Mouse (Mus musculus): ENCODE results near the gene Csrp1. TPM values are rescaled to one million over a fixed set of nuclear protein-coding genes. Genes with fewer than 3 reads are reported as not detected.
A peak's percentile ranks its signal among the peaks of the same experiment; 100 is the strongest.

Gene Csrp1
- polyA plus RNA-seq, 1 experiment = 178 TPM

DNA sequence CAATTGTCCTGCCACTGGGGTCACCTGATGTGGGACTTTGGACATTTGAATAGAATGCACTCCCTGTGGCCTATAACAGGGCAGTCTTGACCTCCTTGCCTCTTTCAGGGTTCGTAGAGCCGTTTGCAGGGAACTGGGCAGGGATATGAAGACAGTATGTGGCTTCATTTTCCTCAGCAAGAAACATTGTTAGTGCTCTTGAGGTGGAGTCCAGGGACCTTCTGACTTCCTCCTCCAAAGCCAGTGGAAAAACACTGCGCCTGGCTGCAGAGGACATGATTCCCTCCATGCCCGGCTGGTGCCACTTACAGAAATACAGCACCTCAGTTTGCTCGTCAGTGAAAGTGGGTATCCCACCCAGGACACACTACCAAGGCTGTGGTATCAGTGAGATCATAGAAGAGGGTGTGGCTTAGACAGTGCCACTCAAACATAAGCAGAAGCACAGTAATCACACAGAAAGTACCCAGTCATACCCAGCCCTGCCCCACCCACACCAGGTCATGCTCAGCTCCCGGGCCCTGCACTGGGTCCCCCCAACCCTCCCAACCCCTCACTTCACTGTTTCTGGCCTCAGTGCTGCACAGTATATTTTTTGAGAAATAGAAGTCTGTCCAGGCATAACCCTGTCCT, 29.0 kb upstream of the Csrp1 start:
- Histone ChIP-seq H3K4me1 (ENCODE audit: control insufficient read depth, insufficient read depth, low read length) (peaks cover 3% of the 10 kb centered on the region), H3K9ac (ENCODE audit: low read depth, poor library complexity, severe bottlenecking) (no peak overlapping the region), H3K27ac (ENCODE audit: insufficient read depth, low read length) (no peak overlapping the region), H3K4me3 (ENCODE audit: low read depth, low read length) (no peak overlapping the region), H3K36me3 (ENCODE audit: control insufficient read depth, insufficient read depth, low read length, poor library complexity, severe bottlenecking) (no peaks in the 10 kb centered on the region), H3K9me3 (replicated peaks; ENCODE audit: control insufficient read depth, insufficient read depth, low read length, poor library complexity, severe bottlenecking) (no peaks in the 10 kb centered on the region), H3K27me3 (ENCODE audit: control insufficient read depth, insufficient read depth, low read length, poor library complexity, severe bottlenecking) (no peaks in the 10 kb centered on the region)
- TF ChIP-seq POLR2A (IDR thresholded peaks at IDR 0.05; ENCODE audit: insufficient read depth, low read length) (no peak), CTCF (IDR thresholded peaks at IDR 0.05; ENCODE audit: low read depth, low read length) (no peak), EP300 (IDR thresholded peaks at IDR 0.05; ENCODE audit: insufficient read depth, low read depth, low read length) (no peak)

DNA sequence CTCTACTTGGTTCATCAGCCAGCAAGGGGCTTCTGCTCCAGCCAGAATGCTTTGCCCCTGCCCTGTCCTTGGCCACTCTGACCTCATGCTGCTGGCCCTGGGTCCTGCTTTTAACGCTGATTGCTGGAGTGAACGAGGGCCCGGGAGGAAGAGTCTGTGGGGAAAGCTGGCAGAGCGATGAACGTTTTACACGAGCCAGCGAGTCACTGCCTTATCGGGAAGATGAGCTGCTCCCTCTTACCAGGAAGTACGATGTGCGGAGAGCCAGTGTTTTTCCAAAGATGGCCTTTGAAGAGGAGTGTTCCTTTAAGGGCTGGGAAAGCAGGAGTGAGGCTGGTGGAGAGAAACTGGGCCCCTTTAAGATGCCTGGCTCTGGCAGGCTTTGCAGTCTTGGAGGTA, 28.4 kb upstream of the Csrp1 start:
- Histone ChIP-seq H3K4me1 (ENCODE audit: control insufficient read depth, insufficient read depth, low read length) (peaks cover 3% of the 10 kb centered on the region), H3K9ac (ENCODE audit: low read depth, poor library complexity, severe bottlenecking) (no peak overlapping the region), H3K27ac (ENCODE audit: insufficient read depth, low read length) (no peak overlapping the region), H3K36me3 (ENCODE audit: control insufficient read depth, insufficient read depth, low read length, poor library complexity, severe bottlenecking) (no peaks in the 10 kb centered on the region), H3K9me3 (replicated peaks; ENCODE audit: control insufficient read depth, insufficient read depth, low read length, poor library complexity, severe bottlenecking) (no peaks in the 10 kb centered on the region), H3K27me3 (ENCODE audit: control insufficient read depth, insufficient read depth, low read length, poor library complexity, severe bottlenecking) (no peaks in the 10 kb centered on the region), H3K4me3 (ENCODE audit: low read depth, low read length) (no peak overlapping the region)
- TF ChIP-seq CTCF (IDR thresholded peaks at IDR 0.05; ENCODE audit: low read depth, low read length) (no peak), EP300 (IDR thresholded peaks at IDR 0.05; ENCODE audit: insufficient read depth, low read depth, low read length) (no peak), POLR2A (IDR thresholded peaks at IDR 0.05; ENCODE audit: insufficient read depth, low read length) (no peak)

DNA sequence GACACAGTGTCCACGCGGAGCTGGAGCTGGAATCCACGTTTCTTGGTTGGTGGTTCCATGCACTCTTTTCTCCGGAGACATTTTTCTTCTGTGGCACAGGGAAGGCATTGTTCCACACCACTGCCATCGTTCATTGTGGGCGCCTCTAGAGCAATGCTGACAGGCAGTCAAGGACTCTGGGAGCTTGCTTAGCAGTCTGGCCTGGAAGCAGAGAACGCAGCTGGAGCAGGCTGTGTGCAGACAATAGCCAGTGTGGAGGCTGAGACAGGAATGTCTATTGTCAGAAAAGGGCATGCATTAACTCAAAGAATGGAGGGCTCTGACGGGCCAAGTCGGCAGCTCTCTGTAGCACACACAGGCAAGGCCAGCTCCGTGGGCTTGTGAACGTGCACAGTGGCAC, 25.7 kb upstream of the Csrp1 start:
- TF ChIP-seq EP300 (IDR thresholded peaks at IDR 0.05; ENCODE audit: insufficient read depth, low read depth, low read length) = peak; percentile 73; the same call in 1 of the 2 replicates
- no peak for TF ChIP-seq CTCF (IDR thresholded peaks at IDR 0.05; ENCODE audit: low read depth, low read length)
- H3K4me3 ChIP-seq (ENCODE audit: low read depth, low read length) = no peak overlapping the region
- H3K36me3 ChIP-seq (ENCODE audit: control insufficient read depth, insufficient read depth, low read length, poor library complexity, severe bottlenecking) = no peaks in the 10 kb centered on the region
- H3K4me1 ChIP-seq (ENCODE audit: control insufficient read depth, insufficient read depth, low read length) = peaks cover 7% of the 10 kb centered on the region
- no peaks in the 10 kb centered on the region for H3K9me3 ChIP-seq (replicated peaks; ENCODE audit: control insufficient read depth, insufficient read depth, low read length, poor library complexity, severe bottlenecking)
- no peak overlapping the region for H3K9ac ChIP-seq (ENCODE audit: low read depth, poor library complexity, severe bottlenecking)
- no peaks in the 10 kb centered on the region for H3K27me3 ChIP-seq (ENCODE audit: control insufficient read depth, insufficient read depth, low read length, poor library complexity, severe bottlenecking)
- no peak overlapping the region for H3K27ac ChIP-seq (ENCODE audit: insufficient read depth, low read length)

GRCm38 (mm10) chr1:135697462-135697861, 22.4 kb upstream of the Csrp1 start:
- TF ChIP-seq EP300 (IDR thresholded peaks at IDR 0.05; ENCODE audit: insufficient read depth, low read depth, low read length) (no peak), POLR2A (IDR thresholded peaks at IDR 0.05; ENCODE audit: insufficient read depth, low read length) (no peak), CTCF (IDR thresholded peaks at IDR 0.05; ENCODE audit: low read depth, low read length) (no peak)
- Histone ChIP-seq H3K4me3 (ENCODE audit: low read depth, low read length) (no peak overlapping the region), H3K36me3 (ENCODE audit: control insufficient read depth, insufficient read depth, low read length, poor library complexity, severe bottlenecking) (no peaks in the 10 kb centered on the region), H3K9ac (ENCODE audit: low read depth, poor library complexity, severe bottlenecking) (no peak overlapping the region), H3K9me3 (replicated peaks; ENCODE audit: control insufficient read depth, insufficient read depth, low read length, poor library complexity, severe bottlenecking) (no peaks in the 10 kb centered on the region), H3K27ac (ENCODE audit: insufficient read depth, low read length) (no peak overlapping the region), H3K27me3 (ENCODE audit: control insufficient read depth, insufficient read depth, low read length, poor library complexity, severe bottlenecking) (no peaks in the 10 kb centered on the region), H3K4me1 (ENCODE audit: control insufficient read depth, insufficient read depth, low read length) (peaks cover 4% of the 10 kb centered on the region)

DNA sequence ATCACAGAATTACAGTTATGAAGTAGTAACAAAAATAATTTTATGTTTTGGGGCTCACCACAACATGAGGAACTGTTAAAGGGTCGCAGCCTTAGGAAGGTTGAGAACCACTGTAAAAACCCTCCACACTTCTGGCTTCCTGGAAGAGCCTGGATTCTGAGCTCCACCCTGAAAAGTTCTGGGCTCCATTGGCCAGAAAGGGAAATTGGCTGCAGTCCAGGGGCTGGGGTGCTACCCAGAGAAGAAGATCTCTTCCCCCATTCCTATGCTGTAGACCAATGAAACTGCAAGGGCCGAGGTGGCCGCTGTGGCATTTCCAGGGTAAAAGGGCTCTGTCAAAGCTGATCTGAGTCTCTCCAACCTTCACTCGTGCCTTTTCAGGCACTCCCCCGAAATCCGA, 21.8 kb upstream of the Csrp1 start:
- H3K36me3 ChIP-seq (ENCODE audit: control insufficient read depth, insufficient read depth, low read length, poor library complexity, severe bottlenecking) = no peaks in the 10 kb centered on the region
- no peak overlapping the region for H3K4me3 ChIP-seq (ENCODE audit: low read depth, low read length)

DNA sequence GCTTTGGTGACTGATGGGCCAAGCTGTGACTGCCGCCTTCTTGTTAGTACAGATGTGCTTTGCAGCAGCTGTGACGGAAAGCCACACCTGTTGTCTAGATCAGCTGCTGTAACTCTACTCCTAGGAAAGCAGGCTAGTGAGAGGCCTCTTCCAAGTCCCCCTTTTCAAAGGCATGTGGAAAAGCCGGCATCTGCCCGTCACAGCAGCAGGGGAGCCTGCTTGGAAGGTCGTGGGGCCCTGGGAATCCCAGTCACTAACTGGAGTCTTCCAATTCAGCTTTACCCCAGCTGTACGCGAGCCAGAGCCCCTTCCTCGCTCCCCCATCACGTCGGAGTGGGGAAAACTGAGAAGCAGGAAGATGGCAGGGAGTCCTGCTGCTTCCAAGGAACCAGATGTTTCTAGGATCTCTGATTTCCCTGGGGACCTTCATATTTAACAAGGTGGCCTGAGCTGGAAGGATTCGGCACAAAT, 21.4 kb upstream of the Csrp1 start:
- Histone ChIP-seq H3K4me3 (ENCODE audit: low read depth, low read length) (0 out of 2 replicates have a peak overlapping the region, but pooled peaks have one; percentile 19), H3K36me3 (ENCODE audit: control insufficient read depth, insufficient read depth, low read length, poor library complexity, severe bottlenecking) (no peaks in the 10 kb centered on the region)

More for the DNA sequence above, 21.8 kb upstream of the Csrp1 start:
- Histone ChIP-seq H3K4me1 (ENCODE audit: control insufficient read depth, insufficient read depth, low read length) (peaks cover 4% of the 10 kb centered on the region), H3K27ac (ENCODE audit: insufficient read depth, low read length) (no peak overlapping the region), H3K9ac (ENCODE audit: low read depth, poor library complexity, severe bottlenecking) (peak overlapping the region; percentile 24; the same call in 1 of the 2 replicates), H3K9me3 (replicated peaks; ENCODE audit: control insufficient read depth, insufficient read depth, low read length, poor library complexity, severe bottlenecking) (no peaks in the 10 kb centered on the region), H3K27me3 (ENCODE audit: control insufficient read depth, insufficient read depth, low read length, poor library complexity, severe bottlenecking) (no peaks in the 10 kb centered on the region)
- no peak for TF ChIP-seq CTCF (IDR thresholded peaks at IDR 0.05; ENCODE audit: low read depth, low read length)
- no peak for TF ChIP-seq POLR2A (IDR thresholded peaks at IDR 0.05; ENCODE audit: insufficient read depth, low read length)
- no peak for TF ChIP-seq EP300 (IDR thresholded peaks at IDR 0.05; ENCODE audit: insufficient read depth, low read depth, low read length)

More for the DNA sequence above, 21.4 kb upstream of the Csrp1 start:
- Histone ChIP-seq H3K27me3 (ENCODE audit: control insufficient read depth, insufficient read depth, low read length, poor library complexity, severe bottlenecking) (no peaks in the 10 kb centered on the region), H3K27ac (ENCODE audit: insufficient read depth, low read length) (no peak overlapping the region), H3K4me1 (ENCODE audit: control insufficient read depth, insufficient read depth, low read length) (peaks cover 4% of the 10 kb centered on the region), H3K9ac (ENCODE audit: low read depth, poor library complexity, severe bottlenecking) (peak overlapping the region; percentile 24; the same call in 1 of the 2 replicates), H3K9me3 (replicated peaks; ENCODE audit: control insufficient read depth, insufficient read depth, low read length, poor library complexity, severe bottlenecking) (no peaks in the 10 kb centered on the region)
- TF ChIP-seq POLR2A (IDR thresholded peaks at IDR 0.05; ENCODE audit: insufficient read depth, low read length) (no peak), CTCF (IDR thresholded peaks at IDR 0.05; ENCODE audit: low read depth, low read length) (no peak), EP300 (IDR thresholded peaks at IDR 0.05; ENCODE audit: insufficient read depth, low read depth, low read length) (no peak)
